Mouse (Mus musculus): ENCODE results near the gene Olfr492.

The Olfr492 gene

DNA sequence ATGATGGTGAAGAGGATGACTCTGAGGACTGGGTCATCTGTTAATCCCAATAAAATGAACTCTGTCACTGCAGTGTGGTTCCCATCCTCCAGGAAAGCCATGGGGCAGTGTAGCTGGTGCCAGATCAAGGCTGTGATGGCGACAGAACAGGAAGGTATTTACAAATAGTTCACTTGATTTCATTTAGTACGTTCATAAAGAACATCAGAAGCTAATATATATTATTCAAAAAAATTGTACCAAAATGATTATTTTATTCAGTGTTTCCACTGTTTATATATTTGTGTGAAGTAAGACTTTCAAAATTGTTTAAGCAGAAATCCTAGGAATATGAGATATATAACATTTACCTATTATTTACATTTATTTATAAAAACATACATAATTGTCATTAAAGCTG, at the start of gene Olfr492:
Olfr492 (minus strand) TSS at position 101 of the 400 bp plus-strand sequence.
- no peak for DNase-seq (ENCODE audit: low read depth, low spot score)

DNA sequence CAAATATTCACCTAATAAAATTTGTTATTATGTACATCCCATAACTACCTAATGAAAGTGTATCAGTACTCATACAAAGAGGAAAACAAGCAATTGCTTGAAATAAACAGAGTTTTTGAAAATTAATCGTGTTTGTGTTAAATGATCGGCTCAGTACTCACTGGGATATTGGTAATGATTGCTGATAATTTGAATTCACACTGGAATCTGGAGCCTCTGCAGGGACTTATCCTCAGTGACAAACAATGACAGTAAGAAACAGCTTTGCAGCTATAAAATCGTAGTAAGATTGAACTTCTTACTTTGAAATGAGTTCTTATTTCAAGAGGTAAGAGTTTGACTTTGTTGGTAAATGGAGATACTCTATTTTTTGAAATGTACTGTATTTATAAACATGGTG, 41.6 kb upstream of the Olfr492 start, which contains the start of gene Olfr494:
Olfr494 (plus strand) TSS at position 301 of the 400 bp plus-strand sequence.
- no peak for DNase-seq (ENCODE audit: low read depth, low spot score)

DNA sequence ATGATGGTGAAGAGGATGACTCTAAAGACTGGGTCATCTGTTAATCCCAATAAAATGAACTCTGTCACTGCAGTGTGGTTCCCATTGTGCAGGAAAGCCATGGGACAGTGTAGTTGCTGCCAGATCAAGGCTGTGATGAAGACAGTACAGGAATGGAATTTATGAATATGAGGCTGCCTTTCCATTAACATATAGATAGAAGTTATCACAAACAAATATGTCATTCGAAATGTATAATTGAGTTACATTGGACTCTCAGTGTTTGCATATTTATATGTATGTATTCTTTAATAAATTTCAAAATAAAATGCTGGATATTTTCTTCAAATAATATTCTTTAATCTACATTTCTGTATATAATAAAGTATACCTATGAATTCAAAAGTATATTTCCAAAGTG, 23.4 kb upstream of the Olfr492 start, which contains the start of gene Olfr493:
Olfr493 (minus strand) TSS at position 101 of the 400 bp plus-strand sequence.
- DNase-seq (ENCODE audit: low read depth, low spot score): no peak

DNA sequence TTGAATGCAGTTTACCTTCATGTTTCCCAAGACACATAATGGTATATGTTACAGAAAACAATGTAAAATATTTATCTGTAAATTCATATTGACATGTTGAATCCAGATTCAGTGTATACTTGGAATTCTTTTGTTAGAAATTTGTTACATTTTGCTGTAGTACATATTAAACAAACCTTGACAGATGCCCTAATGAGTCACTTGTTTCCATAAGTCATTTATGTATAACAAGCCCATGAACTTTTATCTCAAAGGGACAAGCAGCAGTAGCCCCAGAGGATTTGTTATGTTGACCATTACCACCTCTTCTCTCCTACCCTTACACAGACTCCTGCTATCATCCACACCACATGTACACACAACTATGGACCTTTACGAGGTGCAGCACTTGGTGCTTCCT, 10.3 kb downstream of the Olfr492 start, which contains the start of gene Olfr491:
Olfr491 (plus strand) TSS at position 301 of the 400 bp plus-strand sequence.
- no peak for DNase-seq (ENCODE audit: low read depth, low spot score)

DNA sequence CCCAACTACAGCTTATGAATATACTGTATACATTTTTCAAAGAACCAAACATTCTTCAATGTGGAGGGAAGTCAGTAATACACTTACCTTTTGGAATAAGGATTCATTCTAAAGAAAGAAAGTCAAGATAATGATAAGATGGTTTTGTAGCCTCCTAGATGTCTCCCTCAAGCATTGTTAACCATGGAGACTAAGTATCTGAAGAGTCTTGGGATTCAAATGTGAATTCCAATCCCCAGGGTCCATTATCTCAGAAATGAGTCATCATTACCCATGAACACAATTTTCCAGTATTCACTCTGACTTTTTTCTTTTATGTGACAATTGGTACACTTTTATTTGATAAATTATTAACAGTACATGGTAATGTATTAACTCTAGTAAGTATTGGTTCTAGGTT, 34.6 kb downstream of the Olfr492 start, which contains the start of gene Olfr490:
Olfr490 (minus strand) TSS at position 101 of the 400 bp plus-strand sequence.
- no peak for DNase-seq (ENCODE audit: low read depth, low spot score)
